In the genomic region with DNA sequence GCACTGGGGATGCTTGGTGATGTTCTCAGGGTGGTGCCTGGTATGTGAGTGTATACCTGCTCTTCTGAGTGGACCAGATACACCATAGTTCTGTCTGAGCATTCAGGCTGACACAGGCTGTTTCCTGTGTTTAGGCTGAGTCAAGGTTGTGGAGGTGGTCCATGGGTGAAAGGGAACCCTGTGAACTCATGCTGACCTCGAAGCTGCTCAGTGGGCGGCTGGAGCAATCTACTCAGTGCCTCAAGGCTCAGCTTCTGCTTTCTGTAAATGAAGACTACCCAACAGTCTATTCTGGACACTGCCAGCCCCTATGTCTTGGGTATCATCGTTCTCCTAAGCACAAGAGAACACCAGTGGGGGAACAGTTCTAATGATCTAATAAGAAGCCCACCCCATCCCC, we compare ENCODE assay signal across 18 mouse cellular contexts. TPM values are rescaled to one million over a fixed set of nuclear protein-coding genes. Genes with fewer than 3 reads are reported as not detected.
A peak's percentile ranks its signal among the peaks of the same experiment; 100 is the strongest.
DNase-seq lines count a peak whose midpoint lies in the region; ATAC-seq and TF ChIP-seq lines count a peak whose summit lies in the region.
"Had no signal": no experiment of that assay in that cellular context is flagged by ENCODE, and none has a peak within 500 bp of the region (broad histone marks: within the 10 kb centered on the region; RNA-seq: fewer than 3 reads in every experiment).

No protein-coding gene starts in this region.

- H3K9ac ChIP-seq in embryonic facial prominence, embryonic 12.5 days, result no peak overlapping the region
- H3K9ac ChIP-seq in lung, postnatal 0 days (replicated peaks; ENCODE audit: low read depth), result no peak overlapping the region
- H3K9ac ChIP-seq: heart, embryonic 15.5 days; hindbrain, embryonic 13.5 days; limb, embryonic 13.5 days; lung, embryonic 14.5 days; midbrain, embryonic 12.5 days had no signal

- H3K27me3 ChIP-seq in embryonic facial prominence, embryonic 12.5 days, result no peaks in the 10 kb centered on the region
- no peaks in the 10 kb centered on the region for H3K27me3 ChIP-seq in embryonic facial prominence, embryonic 10.5 days (replicated peaks; ENCODE audit: low read depth, poor library complexity, severe bottlenecking)
- H3K27me3 ChIP-seq in lung, postnatal 0 days (replicated peaks; ENCODE audit: insufficient read depth, low read length), result no peaks in the 10 kb centered on the region
- H3K27me3 ChIP-seq: heart, embryonic 15.5 days; hindbrain, embryonic 13.5 days; limb, embryonic 13.5 days; midbrain, embryonic 12.5 days had no signal

- no peaks in the 10 kb centered on the region for H3K36me3 ChIP-seq in embryonic facial prominence, embryonic 12.5 days
- H3K36me3 ChIP-seq in embryonic facial prominence, embryonic 10.5 days (replicated peaks), result peaks cover 14% of the 10 kb centered on the region
- H3K36me3 ChIP-seq in lung, postnatal 0 days (ENCODE audit: insufficient read depth, low read length), result no peaks in the 10 kb centered on the region
- H3K36me3 ChIP-seq: heart, embryonic 15.5 days; hindbrain, embryonic 13.5 days; limb, embryonic 13.5 days; midbrain, embryonic 12.5 days had no signal

- TF ChIP-seq CTCF in lung, postnatal 0 days (IDR thresholded peaks at IDR 0.05), result no peak

- H3K27ac ChIP-seq in embryonic facial prominence, embryonic 12.5 days, result no peak overlapping the region
- no peak overlapping the region for H3K27ac ChIP-seq in embryonic facial prominence, embryonic 10.5 days (replicated peaks)
- no peak overlapping the region for H3K27ac ChIP-seq in lung, postnatal 0 days (ENCODE audit: low read length)
- H3K27ac ChIP-seq: heart, embryonic 15.5 days; hindbrain, embryonic 13.5 days; limb, embryonic 13.5 days; midbrain, embryonic 12.5 days had no signal

- H3K4me2 ChIP-seq in embryonic facial prominence, embryonic 12.5 days (replicated peaks), result no peak overlapping the region
- no peak overlapping the region for H3K4me2 ChIP-seq in lung, postnatal 0 days (replicated peaks; ENCODE audit: low read depth, low read length)
- H3K4me2 ChIP-seq: heart, embryonic 15.5 days; hindbrain, embryonic 13.5 days; limb, embryonic 13.5 days; lung, embryonic 14.5 days; midbrain, embryonic 12.5 days had no signal

- DNase-seq in embryonic facial prominence, embryonic 10.5 days (ENCODE audit: low spot score), result no peak
- peak; percentile 21 to 32 for DNase-seq in lung, adult 18-20 months
- DNase-seq in lung, postnatal 0 days (ENCODE audit: low spot score), result no peak
- no peak for DNase-seq in retina, postnatal 1 day
- no peak for DNase-seq in MN1 (ENCODE audit: low spot score)
- DNase-seq: cerebellum, postnatal 10 days; kidney, adult 18-20 months; kidney, postnatal 36 days; lung, embryonic 14.5 days; spleen, adult 18-20 months; thymus, postnatal 36 days had no signal

- 76% methylated on average over 3 of the region's 3 CpGs for WGBS in embryonic facial prominence, embryonic 12.5 days
- WGBS in embryonic facial prominence, embryonic 10.5 days, result 82% methylated on average over 3 of the region's 3 CpGs
- 63% methylated on average over 3 of the region's 3 CpGs for WGBS in lung, postnatal 0 days

- no peaks in the 10 kb centered on the region for H3K9me3 ChIP-seq in embryonic facial prominence, embryonic 12.5 days
- H3K9me3 ChIP-seq in embryonic facial prominence, embryonic 10.5 days, result no peaks in the 10 kb centered on the region
- no peaks in the 10 kb centered on the region for H3K9me3 ChIP-seq in lung, postnatal 0 days (ENCODE audit: low read length)
- H3K9me3 ChIP-seq: heart, embryonic 15.5 days; hindbrain, embryonic 13.5 days; limb, embryonic 13.5 days; midbrain, embryonic 12.5 days had no signal

- H3K4me3 ChIP-seq in embryonic facial prominence, embryonic 12.5 days, result no peak overlapping the region
- H3K4me3 ChIP-seq in embryonic facial prominence, embryonic 10.5 days, result no peak overlapping the region
- no peak overlapping the region for H3K4me3 ChIP-seq in lung, postnatal 0 days (ENCODE audit: low read depth, low read length)
- H3K4me3 ChIP-seq: heart, embryonic 15.5 days; hindbrain, embryonic 13.5 days; limb, embryonic 13.5 days; midbrain, embryonic 12.5 days had no signal

- no peak for TF ChIP-seq EP300 in lung, postnatal 0 days (IDR thresholded peaks at IDR 0.05)

- peaks cover 22% of the 10 kb centered on the region for H3K4me1 ChIP-seq in embryonic facial prominence, embryonic 12.5 days
- H3K4me1 ChIP-seq in embryonic facial prominence, embryonic 10.5 days, result peaks cover 12% of the 10 kb centered on the region
- H3K4me1 ChIP-seq in lung, postnatal 0 days (ENCODE audit: insufficient read depth, low read depth, low read length), result 0 out of 2 replicates have a peak, but pooled peaks cover 4% of the 10 kb centered on the region
- H3K4me1 ChIP-seq: midbrain, embryonic 12.5 days had no signal

- ATAC-seq in embryonic facial prominence, embryonic 12.5 days (ENCODE audit: insufficient number of reproducible peaks, insufficient read depth, low FRiP score, low TSS enrichment), result 0 out of 2 replicates have a peak, but pooled peaks have one; percentile 15
- ATAC-seq in lung, postnatal 0 days, result no peak
- peak; percentile 37; the same call in 1 of the 2 replicates for ATAC-seq in common myeloid progenitor, adult 5-6 weeks (replicated peaks; ENCODE audit: low read depth, poor library complexity, severe bottlenecking)
- ATAC-seq in monocyte, adult 5-6 weeks (replicated peaks; ENCODE audit: insufficient number of reproducible peaks, low FRiP score, low TSS enrichment, poor library complexity, severe bottlenecking), result peak; percentile 72

RNA-seq across cellular contexts. Expression of a gene that starts 14.1 kb away (rescaled TPM):
- polyA plus RNA-seq in embryonic facial prominence, embryonic 12.5 days (2016; fragmentation: Nextera tagmentation; extraction: Ambion mirVana), result 119 and 122 TPM in 2 replicates
- 110 and 111 TPM in 2 replicates for polyA plus RNA-seq in embryonic facial prominence, embryonic 10.5 days (2016; fragmentation: Nextera tagmentation; extraction: Ambion mirVana)
- polyA plus RNA-seq in lung, postnatal 0 days (2015; fragmentation: Nextera tagmentation; extraction: Ambion mirVana), result 81.4 and 90.7 TPM in 2 replicates
- total RNA-seq in common myeloid progenitor, adult 5-6 weeks (2017), result 45.0 and 59.6 TPM in 2 replicates
- total RNA-seq in monocyte, adult 5-6 weeks (2017), result 93.0 to 117 TPM (median 105 TPM) in 3 replicates

Comparison
In these comparisons a context has a peak if more than half of its experiments do, and no peak if none do; other contexts are left out.
1. DNase-seq: peak in lung, adult 18-20 months (2 of 2); none in embryonic facial prominence, embryonic 10.5 days (single experiment), lung, postnatal 0 days (single experiment), retina, postnatal 1 day (single experiment) and MN1 (single experiment).